Mouse (Mus musculus): ENCODE data around the gene Armc6.

Armc6 gene

GRCm38 (mm10) chr8:70194191-70194590, 40.1 kb downstream of the Armc6 start:
- in situ Hi-C loops (cut with MboI, MseI) = no loop called here

GRCm38 (mm10) chr8:70193238-70193637, 41.0 kb downstream of the Armc6 start:
- in situ Hi-C loops (cut with MboI, MseI) = no loop called here

- in situ Hi-C loops (cut with MboI, MseI) = no loop called here
Observed at GRCm38 (mm10) chr8:70188707-70189106, 45.6 kb downstream of the Armc6 start.

GRCm38 (mm10) chr8:70183194-70183593, 51.1 kb downstream of the Armc6 start:
- in situ Hi-C loops (cut with MboI, MseI) = no loop called here

- in situ Hi-C loops (cut with MboI, MseI) = no loop called here
Observed at GRCm38 (mm10) chr8:70181903-70182252, 52.4 kb downstream of the Armc6 start.

GRCm38 (mm10) chr8:70181212-70181902, 52.9 kb downstream of the Armc6 start:
- in situ Hi-C loops (cut with MboI, MseI) = no loop called here

- in situ Hi-C loops (cut with MboI, MseI) = no loop called here
Observed at GRCm38 (mm10) chr8:70179082-70179481, 55.2 kb downstream of the Armc6 start.

- in situ Hi-C loops (cut with MboI, MseI) = no loop called here
Observed at GRCm38 (mm10) chr8:70178231-70178630, 56.0 kb downstream of the Armc6 start.

GRCm38 (mm10) chr8:70174079-70174478, 60.2 kb downstream of the Armc6 start:
- in situ Hi-C loops (cut with MboI, MseI) = loop anchor here (25.0 kb wide), 1 partner anchor 262 kb away; the partner anchor contains the start of genes Ndufa13, Tssk6 and Yjefn3

GRCm38 (mm10) chr8:70173320-70173719, 60.9 kb downstream of the Armc6 start:
- in situ Hi-C loops (cut with MboI, MseI) = loop anchor here (25.0 kb wide), 1 partner anchor 261 kb away; the partner anchor contains the start of genes Ndufa13, Tssk6 and Yjefn3

- in situ Hi-C loops (cut with MboI, MseI) = loop anchor here (25.0 kb wide), 1 partner anchor 260 kb away; the partner anchor contains the start of genes Ndufa13, Tssk6 and Yjefn3
Observed at GRCm38 (mm10) chr8:70172043-70172681, 62.1 kb downstream of the Armc6 start, which contains the start of gene Tmem161a. Gene Tmem161a, plus strand, starts transcription at chr8:70172356.

GRCm38 (mm10) chr8:70171240-70171639, 63.0 kb downstream of the Armc6 start:
- in situ Hi-C loops (cut with MboI, MseI) = loop anchor here (25.0 kb wide), 1 partner anchor 259 kb away; the partner anchor contains the start of genes Ndufa13, Tssk6 and Yjefn3

GRCm38 (mm10) chr8:70170748-70171147, 63.5 kb downstream of the Armc6 start:
- in situ Hi-C loops (cut with MboI, MseI) = loop anchor here (25.0 kb wide), 1 partner anchor 258 kb away; the partner anchor contains the start of genes Ndufa13, Tssk6 and Yjefn3
